In genomic region chr7:36687508-36687907, GRCm38 (mm10) we compare ENCODE assay signal across 26 mouse cellular contexts. TPM values are rescaled to one million over a fixed set of nuclear protein-coding genes. Genes with fewer than 3 reads are reported as not detected.
"Had no signal": no experiment of that assay in that cellular context is flagged by ENCODE, and none has a peak within 500 bp of the region (broad histone marks: within the 10 kb centered on the region; RNA-seq: fewer than 3 reads in every experiment).

No protein-coding gene starts in this region.

- H3K4me3 ChIP-seq: embryonic facial prominence, embryonic 10.5 days; embryonic facial prominence, embryonic 12.5 days; embryonic facial prominence, embryonic 13.5 days; embryonic facial prominence, embryonic 15.5 days; erythroblast, embryonic 14.5 days; forebrain, embryonic 10.5 days; forebrain, embryonic 12.5 days; forebrain, embryonic 13.5 days; forebrain, embryonic 15.5 days; gastrocnemius, adult 2 months; heart, adult 2 months had no signal

- H3K36me3 ChIP-seq: embryonic facial prominence, embryonic 10.5 days; embryonic facial prominence, embryonic 12.5 days; embryonic facial prominence, embryonic 13.5 days; embryonic facial prominence, embryonic 15.5 days; forebrain, embryonic 10.5 days; forebrain, embryonic 12.5 days; forebrain, embryonic 15.5 days had no signal

- H3K4me2 ChIP-seq: embryonic facial prominence, embryonic 12.5 days; embryonic facial prominence, embryonic 13.5 days; embryonic facial prominence, embryonic 15.5 days; forebrain, embryonic 12.5 days; forebrain, embryonic 13.5 days; forebrain, embryonic 15.5 days had no signal

- DNase-seq: cerebellum, adult 8-10 months; cerebellum, adult 9-10 months; cerebellum, adult 9-11 months; cerebellum, postnatal 10 days; cerebellum, postnatal 14 days; cerebellum, postnatal 25 days; cerebellum, postnatal 36 days; embryo, embryonic 11 days; forebrain, postnatal 0 days; gastrocnemius, adult 2 months; gastrocnemius, postnatal 10 days; gastrocnemius, postnatal 14 days; gastrocnemius, postnatal 25 days; gastrocnemius, postnatal 36 days; heart, adult 11 months; heart, adult 18-20 months; heart, adult 2 months had no signal

RNA-seq across cellular contexts. Expression of gene Tshz3, which starts 10.4 kb away (rescaled TPM):
- polyA plus RNA-seq: erythroblast, embryonic 14.5 days had no signal
